Mouse (Mus musculus) erythroblast, embryonic 14.5 days (primary cell): ENCODE measurements around the gene Itga9.

Experiments used
- GATA1 ChIP-seq: IDR thresholded peaks from 2 replicates; pipeline ENCODE4 v1.6.1; 2012; ENCODE audit warnings: low read length, inconsistent platforms, mixed read lengths
- TAL1 ChIP-seq: IDR thresholded peaks from 3 replicates; pipeline ENCODE4 v1.6.1; 2012; ENCODE audit warnings: low read length, inconsistent platforms, mixed read lengths

GRCm38 (mm10) chr9:118821220-118822185, 215.0 kb downstream of the Itga9 start:
- TF ChIP-seq TAL1 (no peak), GATA1 (no peak)
